Mouse (Mus musculus) forebrain, embryonic 13.5 days (tissue): ENCODE measurements around the gene Cep135. TPM values are rescaled to one million over a fixed set of nuclear protein-coding genes. Genes with fewer than 3 reads are reported as not detected.
A peak's percentile ranks its signal among the peaks of the same experiment; 100 is the strongest.

Source experiments
- ATAC-seq: fragments of 200-750 bp; cut with Nextera tagmentation; 2 replicates; pipeline ENCODE4 v1.8.0; 2017
- H3K27ac ChIP-seq: fragments of 300-500 bp; sonication (generic); 2 replicates; pipeline ENCODE4 v1.5.1; 2015; ENCODE audit warnings: inconsistent platforms, mild to moderate bottlenecking, moderate library complexity
- H3K27me3 ChIP-seq: fragments of 300-500 bp; sonication (generic); 2 replicates; pipeline ENCODE4 v1.6.1; 2015; ENCODE audit warnings: mild to moderate bottlenecking, inconsistent platforms
- H3K36me3 ChIP-seq: fragments of 300-500 bp; sonication (generic); 2 replicates; pipeline ENCODE4 v1.6.1; 2015; ENCODE audit warnings: mild to moderate bottlenecking, inconsistent platforms; ENCODE audit not compliant: poor library complexity, severe bottlenecking
- H3K4me1 ChIP-seq: fragments of 300-500 bp; sonication (generic); 2 replicates; pipeline ENCODE4 v1.6.1; 2015; ENCODE audit warnings: inconsistent platforms
- H3K4me2 ChIP-seq: fragments of 300-500 bp; sonication (generic); 2 replicates; pipeline ENCODE4 v1.6.1; 2015; ENCODE audit warnings: inconsistent platforms, mild to moderate bottlenecking, moderate library complexity
- H3K4me3 ChIP-seq: fragments of 300-500 bp; sonication (generic); 2 replicates; pipeline ENCODE4 v1.5.1; 2015; ENCODE audit warnings: mild to moderate bottlenecking, inconsistent platforms
- H3K9ac ChIP-seq: fragments of 300-500 bp; sonication (generic); 2 replicates; pipeline ENCODE4 v1.6.1; 2015; ENCODE audit warnings: mild to moderate bottlenecking, inconsistent platforms
- H3K9me3 ChIP-seq: fragments of 300-500 bp; sonication (generic); replicated peaks from 2 replicates; pipeline ENCODE4 v1.6.1; 2016; ENCODE audit warnings: inconsistent platforms
- WGBS: fragments of 180-500 bp; shearing (Covaris S2); methylation state at CpG from one replicate; pipeline ENCODE4 v1.1.7; 2015; 5-methylcytosine and 5-hydroxymethylcytosine counted together
- polyA plus RNA-seq: library from polyadenylated mRNA; unstranded; fragments of >200 nt; fragmentation: Nextera tagmentation; extraction: Ambion mirVana; gene quantifications from 2 replicates; pipeline ENCODE4 v1.2.1, GENCODE M21; 2015

Gene Cep135
- polyA plus RNA-seq, 1 experiment from 2014 or later, result 7.2 TPM

GRCm38 (mm10) chr5:76668547-76668946 lies 80.0 kb downstream of the Cep135 start:
- Histone ChIP-seq H3K27ac (no peak overlapping the region), H3K27me3 (no peaks in the 10 kb centered on the region)
- WGBS, result 89% methylated on average over 5 of the region's 5 CpGs

DNA sequence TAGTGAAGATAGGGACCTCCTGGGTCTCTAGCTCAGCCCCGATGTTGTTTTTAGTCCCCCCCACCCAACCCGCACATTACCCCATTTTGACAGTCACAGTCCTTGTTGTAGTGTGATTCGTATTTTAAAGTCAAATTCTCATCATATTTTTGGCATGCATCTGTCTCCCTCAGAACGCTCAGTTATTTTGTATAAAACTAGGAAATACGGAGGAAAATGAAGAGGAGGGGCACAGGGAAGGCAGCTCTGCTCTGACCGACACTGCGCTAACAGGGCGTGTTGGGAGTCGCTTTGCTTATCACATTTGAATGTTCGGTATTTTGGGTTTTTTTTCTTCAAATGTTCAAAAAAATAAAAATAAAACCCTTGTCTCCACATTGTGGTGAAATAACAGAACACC lies 81.7 kb downstream of the Cep135 start:
- Histone ChIP-seq H3K36me3 (peaks cover 29% of the 10 kb centered on the region; the same call in 1 of the 2 replicates), H3K27ac (no peak overlapping the region), H3K4me1 (peaks cover 26% of the 10 kb centered on the region), H3K4me3 (no peak overlapping the region), H3K9me3 (no peaks in the 10 kb centered on the region), H3K4me2 (no peak overlapping the region), H3K9ac (no peak overlapping the region), H3K27me3 (no peaks in the 10 kb centered on the region)
- WGBS, result 96% methylated on average over 10 of the region's 10 CpGs
- no peak for ATAC-seq

More at GRCm38 (mm10) chr5:76668547-76668946, 80.0 kb downstream of the Cep135 start:
- no peak overlapping the region for H3K4me2 ChIP-seq
- H3K36me3 ChIP-seq, result 0 out of 2 replicates have a peak, but pooled peaks cover 18% of the 10 kb centered on the region
- peaks cover 39% of the 10 kb centered on the region for H3K4me1 ChIP-seq
- no peak overlapping the region for H3K4me3 ChIP-seq
- no peak overlapping the region for H3K9ac ChIP-seq
- no peaks in the 10 kb centered on the region for H3K9me3 ChIP-seq
- ATAC-seq, result no peak

DNA sequence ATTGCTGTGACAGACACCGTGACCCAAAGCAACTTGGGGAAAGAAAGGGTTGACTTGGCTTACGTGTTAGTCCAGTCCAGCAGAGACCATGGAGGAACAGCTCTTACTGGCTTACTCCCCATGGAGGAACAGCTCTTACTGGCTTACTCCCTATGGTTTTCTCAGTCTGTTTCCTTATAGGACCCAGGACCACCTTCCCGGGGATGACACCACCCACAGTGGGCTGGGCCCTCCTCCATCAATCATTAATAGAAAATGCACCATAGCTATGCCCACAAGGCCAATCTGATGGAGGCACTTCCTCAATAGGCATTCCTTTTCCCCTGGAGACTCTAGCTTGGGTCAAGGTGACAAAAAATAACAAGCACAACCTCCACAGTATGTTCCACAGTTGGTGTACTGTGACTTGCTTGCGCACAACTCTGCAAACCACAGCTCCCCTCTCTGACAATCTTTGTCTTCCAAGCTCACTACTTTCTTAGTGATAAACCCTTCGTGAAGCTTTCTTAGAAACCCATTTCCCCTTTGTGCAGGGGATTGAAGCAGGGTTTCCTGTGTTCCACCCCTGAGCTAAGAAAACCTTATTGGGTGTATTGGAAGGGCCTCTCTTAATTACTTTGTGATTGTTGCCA lies 85.6 kb downstream of the Cep135 start:
- Histone ChIP-seq H3K9ac (no peak overlapping the region), H3K4me3 (no peak overlapping the region), H3K36me3 (peaks cover 40% of the 10 kb centered on the region), H3K4me2 (no peak overlapping the region), H3K9me3 (no peaks in the 10 kb centered on the region), H3K4me1 (0 out of 2 replicates have a peak, but pooled peaks cover 3% of the 10 kb centered on the region), H3K27me3 (no peaks in the 10 kb centered on the region), H3K27ac (no peak overlapping the region)
- 91% methylated on average over 5 of the region's 5 CpGs for WGBS
- no peak for ATAC-seq

GRCm38 (mm10) chr5:76675369-76675768 lies 86.9 kb downstream of the Cep135 start:
- Histone ChIP-seq H3K9me3 (no peaks in the 10 kb centered on the region; the same call in 1 of the 2 replicates), H3K36me3 (peaks cover 45% of the 10 kb centered on the region), H3K27me3 (no peaks in the 10 kb centered on the region), H3K4me1 (no peaks in the 10 kb centered on the region), H3K27ac (no peak overlapping the region), H3K9ac (no peak overlapping the region), H3K4me3 (no peak overlapping the region), H3K4me2 (no peak overlapping the region)
- no peak for ATAC-seq
- WGBS, result 84% methylated on average over 4 of the region's 4 CpGs

GRCm38 (mm10) chr5:76680959-76681358 lies 92.5 kb downstream of the Cep135 start:
- H3K9ac ChIP-seq, result no peak overlapping the region
- WGBS, result 100% methylated on average over 2 of the region's 3 CpGs
- no peaks in the 10 kb centered on the region; the same call in 1 of the 2 replicates for H3K9me3 ChIP-seq
- ATAC-seq, result no peak
- peaks cover 26% of the 10 kb centered on the region for H3K36me3 ChIP-seq
- H3K4me2 ChIP-seq, result no peak overlapping the region
- no peak overlapping the region for H3K4me3 ChIP-seq
- H3K4me1 ChIP-seq, result peaks cover 21% of the 10 kb centered on the region
- no peaks in the 10 kb centered on the region for H3K27me3 ChIP-seq
- H3K27ac ChIP-seq, result no peak overlapping the region

DNA sequence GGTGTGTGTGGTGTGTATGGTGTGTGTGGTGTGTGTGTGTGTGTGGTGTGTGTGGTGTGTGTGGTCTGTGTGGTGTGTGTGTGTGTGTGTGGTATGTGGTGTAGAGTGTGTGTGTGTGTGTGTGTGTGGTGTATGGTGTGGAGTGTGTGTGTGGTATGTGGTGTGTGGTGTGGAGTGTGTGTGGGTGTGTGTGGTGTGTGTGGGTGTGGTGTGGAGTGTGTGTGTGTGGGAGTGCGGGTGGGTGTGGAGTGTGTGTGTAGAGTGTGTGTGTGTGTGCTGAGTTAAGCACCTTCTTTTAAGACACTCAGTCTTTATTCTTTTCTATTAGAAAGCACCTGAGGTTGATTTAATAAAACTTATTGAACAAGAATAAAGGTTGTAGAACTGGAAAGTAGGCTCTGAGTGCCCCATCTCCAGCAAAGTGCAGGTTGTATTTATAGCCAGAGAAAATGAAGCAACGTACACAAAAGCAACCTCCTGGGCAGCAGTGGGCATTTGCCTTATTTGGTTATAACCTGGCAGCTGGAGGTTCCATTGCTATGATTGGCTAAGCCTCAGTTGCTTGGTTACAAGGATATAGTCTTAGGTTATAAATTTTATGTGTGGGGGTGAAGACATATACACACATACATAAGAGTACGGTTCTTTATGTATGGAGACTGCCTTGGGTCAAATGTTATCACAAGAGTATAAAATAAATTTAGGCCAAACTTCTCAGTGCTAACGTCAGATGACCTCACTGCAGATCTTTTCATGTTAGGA lies 93.6 kb downstream of the Cep135 start:
- H3K9me3 ChIP-seq, result no peaks in the 10 kb centered on the region; the same call in 1 of the 2 replicates
- no peaks in the 10 kb centered on the region for H3K27me3 ChIP-seq
- no peak overlapping the region for H3K4me2 ChIP-seq
- H3K36me3 ChIP-seq, result peaks cover 23% of the 10 kb centered on the region
- H3K4me1 ChIP-seq, result peaks cover 21% of the 10 kb centered on the region
- H3K9ac ChIP-seq, result no peak overlapping the region
- H3K27ac ChIP-seq, result peak overlapping the region; percentile 48; the same call in 1 of the 2 replicates
- ATAC-seq, result no peak
- WGBS, result 68% methylated on average over 4 of the region's 4 CpGs
- H3K4me3 ChIP-seq, result no peak overlapping the region

DNA sequence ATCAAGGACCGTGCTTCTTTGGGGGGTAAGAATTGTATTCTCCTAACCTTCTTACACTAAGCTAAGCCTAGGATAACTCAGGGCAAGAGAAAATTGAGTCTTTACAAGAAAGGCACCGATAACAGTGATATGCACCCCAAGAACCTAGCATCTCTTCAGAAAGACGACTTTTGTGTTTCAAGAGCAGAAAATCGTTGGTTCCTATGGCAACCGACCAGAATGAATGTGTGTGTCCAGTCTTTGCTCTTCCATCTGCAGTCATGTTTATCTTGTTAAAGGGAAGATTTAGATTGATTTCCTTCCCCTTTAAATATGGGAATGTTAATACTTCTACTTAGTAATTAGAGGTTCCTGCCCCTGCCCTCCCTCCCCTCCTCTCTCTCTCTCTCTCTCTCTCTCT lies 95.0 kb downstream of the Cep135 start:
- no peak overlapping the region for H3K9ac ChIP-seq
- 61% methylated on average over 5 of the region's 5 CpGs for WGBS
- H3K27ac ChIP-seq, result peak overlapping the region; percentile 54; the same call in 1 of the 2 replicates
- no peak for ATAC-seq
- H3K4me1 ChIP-seq, result peaks cover 24% of the 10 kb centered on the region
- no peak overlapping the region for H3K4me3 ChIP-seq
- H3K36me3 ChIP-seq, result peaks cover 29% of the 10 kb centered on the region
- no peaks in the 10 kb centered on the region for H3K27me3 ChIP-seq
- H3K4me2 ChIP-seq, result no peak overlapping the region
- H3K9me3 ChIP-seq, result no peaks in the 10 kb centered on the region; the same call in 1 of the 2 replicates

GRCm38 (mm10) chr5:76684658-76685605 lies 96.4 kb downstream of the Cep135 start:
- Histone ChIP-seq H3K36me3 (peaks cover 21% of the 10 kb centered on the region), H3K9me3 (no peaks in the 10 kb centered on the region; the same call in 1 of the 2 replicates), H3K4me1 (peaks cover 26% of the 10 kb centered on the region), H3K4me2 (no peak overlapping the region), H3K9ac (no peak overlapping the region), H3K27me3 (no peaks in the 10 kb centered on the region), H3K27ac (no peak overlapping the region), H3K4me3 (no peak overlapping the region)
- 92% methylated on average over 15 of the region's 15 CpGs for WGBS
- ATAC-seq, result no peak

GRCm38 (mm10) chr5:76687961-76688600 lies 99.6 kb downstream of the Cep135 start:
- Histone ChIP-seq H3K9ac (no peak overlapping the region), H3K9me3 (no peaks in the 10 kb centered on the region), H3K36me3 (peaks cover 14% of the 10 kb centered on the region), H3K4me2 (no peak overlapping the region), H3K27me3 (no peaks in the 10 kb centered on the region), H3K4me1 (peaks cover 19% of the 10 kb centered on the region), H3K27ac (no peak overlapping the region), H3K4me3 (no peak overlapping the region)
- ATAC-seq, result no peak
- 92% methylated on average over 10 of the region's 10 CpGs for WGBS

- Histone ChIP-seq H3K9me3 (no peaks in the 10 kb centered on the region), H3K4me1 (peaks cover 15% of the 10 kb centered on the region; the same call in 1 of the 2 replicates), H3K9ac (no peak overlapping the region), H3K27me3 (no peaks in the 10 kb centered on the region), H3K4me2 (no peak overlapping the region), H3K36me3 (peaks cover 14% of the 10 kb centered on the region), H3K27ac (no peak overlapping the region), H3K4me3 (no peak overlapping the region)
- ATAC-seq, result no peak
- 82% methylated on average over 6 of the region's 6 CpGs for WGBS
Observed at GRCm38 (mm10) chr5:76688643-76689042, 100.1 kb downstream of the Cep135 start.

GRCm38 (mm10) chr5:76690177-76690593 lies 101.7 kb downstream of the Cep135 start:
- H3K4me3 ChIP-seq, result no peak overlapping the region
- peaks cover 14% of the 10 kb centered on the region for H3K36me3 ChIP-seq
- no peak for ATAC-seq
- no peaks in the 10 kb centered on the region for H3K9me3 ChIP-seq
- 85% methylated on average over 5 of the region's 5 CpGs for WGBS
- H3K27me3 ChIP-seq, result no peaks in the 10 kb centered on the region
- H3K4me2 ChIP-seq, result no peak overlapping the region
- H3K9ac ChIP-seq, result no peak overlapping the region
- H3K4me1 ChIP-seq, result peaks cover 15% of the 10 kb centered on the region; the same call in 1 of the 2 replicates
- H3K27ac ChIP-seq, result no peak overlapping the region
